Mouse (Mus musculus) midbrain, embryonic 13.5 days (tissue): ENCODE data around the gene E130208F15Rik. TPM values are rescaled to one million over a fixed set of nuclear protein-coding genes. Genes with fewer than 3 reads are reported as not detected.

Experiments
- ATAC-seq: fragments of 200-750 bp; cut with Nextera tagmentation; 2 replicates; pipeline ENCODE4 v1.8.0; 2017; ENCODE audit warnings: mild to moderate bottlenecking, moderate TSS enrichment, moderate library complexity
- H3K27ac ChIP-seq: fragments of 300-500 bp; sonication (generic); 2 replicates; pipeline ENCODE4 v1.5.1; 2015; ENCODE audit warnings: inconsistent platforms, mild to moderate bottlenecking, moderate library complexity
- H3K27me3 ChIP-seq: fragments of 300-500 bp; sonication (generic); 2 replicates; pipeline ENCODE4 v1.6.1; 2015; ENCODE audit warnings: mild to moderate bottlenecking, inconsistent platforms
- H3K36me3 ChIP-seq: fragments of 300-500 bp; sonication (generic); 2 replicates; pipeline ENCODE4 v1.6.1; 2015; ENCODE audit warnings: mild to moderate bottlenecking, inconsistent platforms
- H3K4me1 ChIP-seq: fragments of 300-500 bp; sonication (generic); replicated peaks from 2 replicates; pipeline ENCODE4 v1.6.1; 2015; ENCODE audit warnings: inconsistent platforms
- H3K4me2 ChIP-seq: fragments of 300-500 bp; sonication (generic); replicated peaks from 2 replicates; pipeline ENCODE4 v1.6.1; 2015; ENCODE audit warnings: moderate library complexity, mild to moderate bottlenecking, inconsistent platforms
- H3K4me3 ChIP-seq: fragments of 300-500 bp; sonication (generic); replicated peaks from 2 replicates; pipeline ENCODE4 v1.5.1; 2015; ENCODE audit warnings: mild to moderate bottlenecking, inconsistent platforms
- H3K9ac ChIP-seq: fragments of 300-500 bp; sonication (generic); replicated peaks from 2 replicates; pipeline ENCODE4 v1.6.1; 2015; ENCODE audit warnings: mild to moderate bottlenecking, inconsistent platforms
- H3K9me3 ChIP-seq: fragments of 300-500 bp; sonication (generic); 2 replicates; pipeline ENCODE4 v1.6.1; 2016; ENCODE audit warnings: mild to moderate bottlenecking, inconsistent platforms
- WGBS: fragments of 180-500 bp; shearing (Covaris S2); methylation state at CpG from one replicate; pipeline ENCODE4 v1.1.7; 2015; 5-methylcytosine and 5-hydroxymethylcytosine counted together
- polyA plus RNA-seq: library from polyadenylated mRNA; unstranded; fragments of >200 nt; fragmentation: Nextera tagmentation; extraction: Ambion mirVana; gene quantifications from 2 replicates; pipeline ENCODE4 v1.2.1, GENCODE M21; 2015

Gene E130208F15Rik
- polyA plus RNA-seq, 1 experiment from 2014 or later, result not detected

GRCm38 (mm10) chr7:30347828-30348227 is 26.3 kb downstream of the E130208F15Rik start:
- Histone ChIP-seq H3K27ac (no peak overlapping the region), H3K9me3 (no peaks in the 10 kb centered on the region), H3K4me1 (peaks cover 6% of the 10 kb centered on the region), H3K36me3 (no peaks in the 10 kb centered on the region), H3K4me2 (peak overlapping the region; percentile 45), H3K9ac (0 out of 2 replicates have a peak overlapping the region, but pooled peaks have one; percentile 25), H3K27me3 (peaks cover 57% of the 10 kb centered on the region), H3K4me3 (no peak overlapping the region)
- WGBS, result 2% methylated on average over 30 of the region's 30 CpGs
- ATAC-seq, result peak; percentile 66

- H3K27ac ChIP-seq, result no peak overlapping the region
- peak; percentile 62; the same call in 1 of the 2 replicates for ATAC-seq
Measured at GRCm38 (mm10) chr7:30353279-30353822, 31.8 kb downstream of the E130208F15Rik start.

GRCm38 (mm10) chr7:30354059-30354458 is 32.5 kb downstream of the E130208F15Rik start:
- Histone ChIP-seq H3K27ac (no peak overlapping the region), H3K4me2 (no peak overlapping the region), H3K27me3 (peaks cover 19% of the 10 kb centered on the region; the same call in 1 of the 2 replicates), H3K4me1 (peaks cover 41% of the 10 kb centered on the region), H3K9me3 (no peaks in the 10 kb centered on the region), H3K9ac (no peak overlapping the region), H3K4me3 (no peak overlapping the region), H3K36me3 (peaks cover 38% of the 10 kb centered on the region)
- ATAC-seq, result 0 out of 2 replicates have a peak, but pooled peaks have one; percentile 28
- 72% methylated on average over 4 of the region's 4 CpGs for WGBS

More at GRCm38 (mm10) chr7:30353279-30353822, 31.8 kb downstream of the E130208F15Rik start:
- WGBS, result 19% methylated on average over 6 of the region's 6 CpGs
- no peak overlapping the region for H3K4me2 ChIP-seq
- peaks cover 37% of the 10 kb centered on the region for H3K36me3 ChIP-seq
- H3K9me3 ChIP-seq, result no peaks in the 10 kb centered on the region
- H3K9ac ChIP-seq, result no peak overlapping the region
- H3K4me1 ChIP-seq, result peaks cover 34% of the 10 kb centered on the region
- H3K4me3 ChIP-seq, result no peak overlapping the region
- H3K27me3 ChIP-seq, result peaks cover 26% of the 10 kb centered on the region

- Histone ChIP-seq H3K27me3 (no peaks in the 10 kb centered on the region), H3K4me1 (peaks cover 81% of the 10 kb centered on the region), H3K27ac (no peak overlapping the region), H3K36me3 (peaks cover 56% of the 10 kb centered on the region), H3K9ac (peak overlapping the region; percentile 41; the same call in 1 of the 2 replicates), H3K4me3 (no peak overlapping the region), H3K4me2 (peak overlapping the region; percentile 20), H3K9me3 (no peaks in the 10 kb centered on the region)
- WGBS, result 68% methylated on average over 7 of the region's 7 CpGs
- no peak for ATAC-seq
Measured at GRCm38 (mm10) chr7:30358378-30359186, 37.0 kb downstream of the E130208F15Rik start.

- H3K9ac ChIP-seq, result peak overlapping the region; percentile 32; the same call in 1 of the 2 replicates
- peaks cover 76% of the 10 kb centered on the region for H3K4me1 ChIP-seq
- H3K27me3 ChIP-seq, result peaks cover 4% of the 10 kb centered on the region; the same call in 1 of the 2 replicates
- H3K4me2 ChIP-seq, result peak overlapping the region; percentile 20
- H3K27ac ChIP-seq, result no peak overlapping the region
- H3K4me3 ChIP-seq, result no peak overlapping the region
- H3K9me3 ChIP-seq, result no peaks in the 10 kb centered on the region
- WGBS, result 91% methylated on average over 31 of the region's 31 CpGs
- no peak for ATAC-seq
- peaks cover 56% of the 10 kb centered on the region for H3K36me3 ChIP-seq
Measured at GRCm38 (mm10) chr7:30359276-30359865, 37.8 kb downstream of the E130208F15Rik start.

GRCm38 (mm10) chr7:30360028-30360427 is 38.5 kb downstream of the E130208F15Rik start:
- Histone ChIP-seq H3K4me2 (peak overlapping the region; percentile 88), H3K4me1 (peaks cover 72% of the 10 kb centered on the region), H3K4me3 (no peak overlapping the region), H3K27ac (no peak overlapping the region), H3K9ac (no peak overlapping the region), H3K36me3 (peaks cover 49% of the 10 kb centered on the region), H3K9me3 (no peaks in the 10 kb centered on the region), H3K27me3 (peaks cover 8% of the 10 kb centered on the region)
- no peak for ATAC-seq
- 94% methylated on average over 17 of the region's 17 CpGs for whole genome bisulfite sequencing

- Histone ChIP-seq H3K36me3 (peaks cover 24% of the 10 kb centered on the region), H3K9me3 (no peaks in the 10 kb centered on the region), H3K27ac (peak within 1 kb of the TSS; percentile 64), H3K4me3 (peak within 1 kb of the TSS; percentile 82), H3K9ac (peak within 1 kb of the TSS; percentile 96), H3K4me2 (peak within 1 kb of the TSS; percentile 88), H3K27me3 (peaks cover 8% of the 10 kb centered on the region), H3K4me1 (peaks cover 56% of the 10 kb centered on the region)
- ATAC-seq, result peak; percentile 76
- 1% methylated on average over 47 of the region's 55 CpGs for WGBS
Measured at GRCm38 (mm10) chr7:30362652-30363343, 41.3 kb downstream of the E130208F15Rik start, which contains the start of gene Lrfn3. TSS of gene Lrfn3 (minus strand) at chr7:30362772.

GRCm38 (mm10) chr7:30363344-30363738 is 41.8 kb downstream of the E130208F15Rik start:
- H3K27ac ChIP-seq, result no peak overlapping the region; the same call in 1 of the 2 replicates
- H3K9me3 ChIP-seq, result no peaks in the 10 kb centered on the region
- 74% methylated on average over 6 of the region's 6 CpGs for WGBS
- peak; percentile 63 for ATAC-seq
- H3K4me3 ChIP-seq, result peak overlapping the region; percentile 82
- peaks cover 8% of the 10 kb centered on the region for H3K27me3 ChIP-seq
- peak overlapping the region; percentile 88 for H3K4me2 ChIP-seq
- peaks cover 51% of the 10 kb centered on the region for H3K4me1 ChIP-seq
- H3K36me3 ChIP-seq, result peaks cover 19% of the 10 kb centered on the region
- peak overlapping the region; percentile 96 for H3K9ac ChIP-seq

GRCm38 (mm10) chr7:30367466-30367865 is 45.9 kb downstream of the E130208F15Rik start:
- Histone ChIP-seq H3K4me1 (peaks cover 9% of the 10 kb centered on the region), H3K4me2 (no peak overlapping the region), H3K4me3 (no peak overlapping the region), H3K36me3 (no peaks in the 10 kb centered on the region), H3K27ac (no peak overlapping the region), H3K27me3 (peaks cover 8% of the 10 kb centered on the region), H3K9ac (0 out of 2 replicates have a peak overlapping the region, but pooled peaks have one; percentile 1), H3K9me3 (no peaks in the 10 kb centered on the region)
- WGBS, result 81% methylated on average over 2 of the region's 2 CpGs
- no peak for ATAC-seq
